Mouse (Mus musculus) adrenal gland, postnatal 36 days (tissue): ENCODE data around the gene Adamtsl5. TPM values are rescaled to one million over a fixed set of nuclear protein-coding genes. Genes with fewer than 3 reads are reported as not detected.

Source experiments
- DNase-seq, 2 experiments: peaks; one replicate each; pipeline ENCODE4 v3.0.0; 2021; ENCODE audit warnings: mixed read lengths in 1 of 2
- total RNA-seq, 2 experiments: library from RNA; stranded (reverse); gene quantifications; 2 replicates each; pipeline ENCODE4 v1.2.3; 2021

The Adamtsl5 gene
- total RNA-seq, 2 experiments from 2014 or later: 7.3 to 7.7 TPM

DNA sequence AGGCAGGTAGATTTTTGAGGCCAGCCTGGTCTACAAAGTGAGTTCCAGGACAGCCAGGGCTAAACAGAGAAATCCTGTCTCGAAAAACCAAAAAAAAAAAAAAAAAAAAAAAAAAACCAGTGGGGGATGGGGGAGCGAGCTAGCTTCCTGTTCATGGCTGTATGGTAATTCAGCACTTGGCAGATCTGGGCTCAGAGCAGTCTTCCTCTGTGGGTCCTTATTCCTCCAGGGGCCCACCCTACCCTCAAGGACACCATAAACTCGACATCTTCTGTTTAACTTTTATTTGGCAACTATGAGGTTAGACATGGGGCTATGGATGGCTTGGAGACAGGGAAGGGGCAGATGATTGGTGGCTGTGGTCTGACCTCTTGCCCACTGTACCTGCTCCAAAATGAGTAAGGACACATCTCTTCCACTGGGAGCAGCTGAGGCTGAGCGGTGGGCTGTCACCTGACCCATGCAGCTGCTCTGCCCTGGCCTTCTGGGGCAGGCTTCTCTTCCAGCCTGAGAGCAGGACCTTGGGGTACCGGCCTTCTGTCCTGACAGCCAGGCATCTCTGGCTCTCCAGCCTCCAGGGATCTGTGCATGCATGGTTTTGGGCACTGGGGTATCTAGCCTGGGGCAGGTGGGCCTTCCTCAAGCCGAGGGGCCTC, 27.1 kb downstream of the Adamtsl5 start:
- no peak for DNase-seq

DNA sequence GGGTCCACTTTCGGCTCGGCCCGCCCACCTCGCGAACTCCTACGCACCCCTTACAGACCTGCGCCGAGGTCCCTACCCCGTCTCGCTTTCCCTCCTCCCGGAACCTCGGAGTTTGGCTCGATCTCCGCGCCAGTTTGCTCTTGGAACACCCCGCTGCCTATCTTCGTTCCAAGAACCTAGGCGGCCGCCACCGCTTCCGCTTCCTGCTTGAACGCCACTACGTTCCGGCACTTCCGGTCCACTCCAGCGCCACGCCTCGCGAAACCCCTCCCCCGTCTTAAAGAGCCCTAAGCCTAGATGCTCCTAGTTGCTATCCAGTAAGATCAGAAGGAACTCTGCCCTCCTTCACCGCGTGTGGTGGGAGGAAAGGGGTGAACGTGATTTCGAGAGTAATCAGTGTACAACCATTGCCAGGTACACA, 27.9 kb downstream of the Adamtsl5 start, which contains the start of gene 2310011J03Rik:
2310011J03Rik (minus strand) TSS at position 198 of the 421 bp plus-strand sequence.
- DNase-seq: peak; percentile 94 to 96

DNA sequence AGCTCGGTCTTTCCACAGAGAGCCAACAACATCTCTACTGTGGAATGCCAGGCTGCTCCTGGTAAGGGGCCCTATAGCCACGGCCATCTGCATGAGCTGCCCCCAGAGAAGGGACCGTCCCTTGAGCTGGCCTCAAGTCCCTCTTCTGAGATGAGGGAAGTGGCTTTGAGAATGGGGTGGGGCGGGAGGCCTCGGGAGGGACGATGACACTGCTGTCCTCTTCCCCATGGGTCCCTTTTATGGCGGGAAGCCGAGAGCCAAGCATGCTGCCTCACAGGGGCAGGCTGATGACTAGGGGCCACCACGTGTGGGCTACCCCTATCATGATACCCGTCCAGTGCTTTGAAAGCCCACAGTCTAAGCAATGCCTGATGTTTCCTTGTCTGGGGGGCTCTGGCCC, 31.2 kb downstream of the Adamtsl5 start:
- no peak for DNase-seq

DNA sequence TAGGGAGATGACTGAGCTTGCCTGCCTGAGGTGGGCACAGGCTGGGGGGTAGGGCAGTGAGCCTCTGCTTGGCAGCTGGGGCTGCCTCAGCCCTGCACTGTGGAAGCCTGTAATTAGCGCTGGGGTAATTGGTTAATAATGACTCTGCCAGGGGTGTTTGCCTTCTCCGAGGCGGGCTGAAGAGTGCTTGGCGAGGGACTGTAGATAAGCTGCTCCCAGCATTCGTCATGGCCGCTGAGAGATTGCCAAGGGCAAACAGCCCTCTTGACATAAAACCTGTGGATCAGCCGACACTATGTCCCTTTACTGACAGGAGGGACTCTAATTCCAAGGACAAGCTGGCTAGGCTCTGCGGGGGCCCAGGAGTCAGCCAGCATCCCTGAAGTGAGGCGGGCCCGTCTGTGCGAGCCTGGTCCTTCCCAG, 31.8 kb downstream of the Adamtsl5 start:
- DNase-seq: no peak

DNA sequence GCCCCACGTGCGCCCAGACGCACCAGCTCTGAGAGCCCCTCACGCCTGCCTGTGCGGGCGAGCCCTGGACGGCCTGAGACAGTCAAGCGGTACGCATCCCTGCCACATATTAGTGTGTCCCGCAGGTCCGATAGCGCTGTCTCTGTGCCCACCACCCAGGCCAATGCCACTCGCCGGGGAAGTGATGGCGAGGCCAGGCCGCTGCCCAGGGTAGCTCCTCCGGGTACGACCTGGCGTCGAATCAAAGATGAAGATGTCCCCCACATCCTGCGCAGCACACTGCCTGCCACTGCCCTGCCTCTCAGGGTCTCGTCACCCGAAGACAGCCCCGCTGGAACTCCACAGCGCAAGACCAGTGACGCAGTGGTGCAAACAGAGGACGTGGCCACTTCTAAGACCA, 32.9 kb downstream of the Adamtsl5 start:
- DNase-seq: no peak

DNA sequence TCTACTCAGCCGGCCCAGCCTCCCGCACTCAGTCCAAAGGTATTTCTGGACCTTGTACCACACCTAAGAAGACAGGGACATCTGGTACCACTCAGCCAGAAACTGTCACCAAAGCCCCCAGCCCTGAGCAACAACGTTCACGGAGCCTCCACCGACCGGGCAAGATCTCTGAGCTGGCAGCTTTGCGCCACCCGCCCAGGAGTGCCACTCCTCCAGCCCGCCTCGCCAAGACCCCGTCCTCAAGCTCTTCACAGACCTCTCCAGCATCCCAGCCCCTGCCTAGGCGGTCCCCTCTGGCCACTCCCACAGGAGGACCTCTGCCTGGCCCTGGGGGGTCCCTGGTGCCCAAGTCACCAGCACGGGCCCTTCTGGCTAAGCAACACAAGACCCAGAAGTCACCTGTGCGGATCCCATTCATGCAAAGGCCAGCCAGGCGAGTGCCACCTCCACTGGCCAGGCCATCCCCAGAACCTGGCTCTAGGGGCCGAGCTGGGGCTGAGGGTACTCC, 33.7 kb downstream of the Adamtsl5 start:
- no peak for DNase-seq

DNA sequence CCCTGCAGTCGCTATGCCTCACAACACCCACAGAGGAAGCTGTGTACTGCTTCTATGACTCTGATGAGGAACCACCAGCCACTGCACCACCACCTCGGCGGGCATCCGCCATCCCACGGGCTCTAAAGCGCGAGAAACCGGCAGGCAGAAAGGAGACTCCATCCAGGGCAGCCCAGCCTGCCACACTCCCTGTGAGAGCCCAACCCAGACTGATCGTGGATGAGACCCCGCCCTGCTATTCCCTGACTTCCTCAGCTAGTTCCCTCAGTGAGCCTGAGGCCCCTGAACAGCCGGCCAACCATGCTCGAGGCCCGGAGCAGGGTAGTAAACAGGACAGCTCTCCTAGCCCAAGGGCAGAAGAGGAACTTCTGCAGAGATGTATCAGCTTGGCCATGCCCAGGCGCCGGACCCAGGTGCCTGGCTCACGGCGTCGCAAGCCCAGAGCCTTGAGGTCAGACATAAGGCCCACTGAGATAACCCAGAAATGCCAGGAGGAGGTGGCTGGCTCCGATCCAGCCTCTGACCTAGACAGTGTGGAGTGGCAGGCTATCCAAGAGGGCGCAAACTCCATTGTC, 34.5 kb downstream of the Adamtsl5 start:
- no peak for DNase-seq

DNA sequence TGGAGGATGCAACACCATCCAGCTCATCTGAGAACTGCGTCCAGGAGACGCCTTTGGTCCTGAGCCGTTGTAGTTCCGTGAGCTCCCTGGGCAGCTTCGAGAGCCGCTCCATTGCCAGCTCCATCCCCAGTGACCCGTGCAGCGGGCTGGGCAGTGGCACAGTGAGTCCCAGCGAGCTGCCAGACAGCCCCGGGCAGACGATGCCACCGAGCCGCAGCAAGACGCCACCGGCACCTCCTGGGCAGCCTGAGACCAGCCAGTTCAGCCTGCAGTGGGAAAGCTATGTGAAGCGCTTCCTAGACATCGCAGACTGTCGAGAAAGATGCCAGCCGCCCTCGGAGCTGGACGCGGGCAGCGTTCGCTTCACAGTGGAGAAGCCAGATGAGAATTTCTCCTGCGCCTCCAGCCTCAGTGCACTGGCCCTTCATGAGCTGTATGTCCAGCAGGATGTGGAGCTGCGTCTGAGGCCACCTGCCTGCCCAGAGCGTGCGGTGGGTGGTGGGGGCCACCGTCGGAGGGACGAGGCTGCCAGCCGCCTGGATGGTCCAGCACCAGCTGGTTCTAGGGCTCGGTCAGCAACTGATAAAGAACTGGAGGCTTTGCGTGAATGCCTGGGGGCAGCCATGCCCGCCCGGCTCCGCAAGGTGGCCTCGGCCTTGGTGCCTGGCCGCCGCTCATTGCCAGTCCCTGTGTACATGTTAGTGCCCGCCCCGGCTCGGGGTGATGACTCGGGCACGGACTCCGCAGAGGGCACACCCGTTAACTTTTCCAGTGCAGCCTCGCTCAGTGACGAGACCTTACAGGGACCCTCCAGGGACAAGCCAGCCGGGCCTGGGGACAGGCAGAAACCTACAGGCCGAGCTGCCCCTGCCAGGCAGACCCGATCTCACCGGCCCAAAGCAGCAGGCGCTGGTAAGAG, 35.4 kb downstream of the Adamtsl5 start:
- no peak for DNase-seq

DNA sequence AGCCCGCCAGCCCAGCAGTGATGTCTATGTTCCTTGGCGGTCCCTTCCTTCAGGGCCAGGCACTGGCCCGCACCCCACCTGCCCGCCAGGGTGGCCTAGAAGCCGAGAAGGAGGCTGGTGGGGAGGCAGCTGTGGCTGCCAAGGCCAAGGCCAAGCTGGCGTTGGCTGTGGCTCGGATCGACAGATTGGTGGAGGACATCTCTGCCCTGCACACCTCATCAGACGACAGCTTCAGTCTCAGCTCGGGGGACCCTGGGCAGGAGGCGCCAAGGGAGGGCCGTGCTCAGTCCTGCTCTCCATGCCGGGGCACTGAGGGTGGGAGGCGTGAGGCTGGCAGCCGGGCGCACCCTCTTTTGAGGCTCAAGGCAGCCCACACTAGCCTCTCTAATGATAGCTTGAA, 36.7 kb downstream of the Adamtsl5 start:
- DNase-seq: no peak

DNA sequence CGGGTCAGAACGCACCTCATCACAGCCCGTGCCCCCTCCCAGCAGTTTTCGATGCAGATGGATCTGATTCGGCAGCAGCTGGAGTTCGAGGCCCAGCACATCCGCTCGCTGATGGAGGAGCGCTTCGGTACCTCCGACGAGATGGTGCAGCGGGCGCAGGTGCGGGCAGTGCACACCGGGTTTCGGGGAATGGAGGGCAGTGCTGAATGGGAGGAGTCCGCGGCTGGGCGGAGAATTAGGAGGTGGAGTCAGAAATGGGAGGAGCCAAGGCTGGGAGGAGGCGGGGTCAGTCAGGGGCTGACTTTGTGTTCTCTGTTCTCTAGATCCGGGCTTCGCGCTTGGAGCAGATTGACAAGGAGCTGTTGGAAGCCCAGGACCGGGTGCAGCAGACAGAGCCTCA, 43.4 kb downstream of the Adamtsl5 start:
- peak in 1 of 2 experiments; percentile 48 for DNase-seq

DNA sequence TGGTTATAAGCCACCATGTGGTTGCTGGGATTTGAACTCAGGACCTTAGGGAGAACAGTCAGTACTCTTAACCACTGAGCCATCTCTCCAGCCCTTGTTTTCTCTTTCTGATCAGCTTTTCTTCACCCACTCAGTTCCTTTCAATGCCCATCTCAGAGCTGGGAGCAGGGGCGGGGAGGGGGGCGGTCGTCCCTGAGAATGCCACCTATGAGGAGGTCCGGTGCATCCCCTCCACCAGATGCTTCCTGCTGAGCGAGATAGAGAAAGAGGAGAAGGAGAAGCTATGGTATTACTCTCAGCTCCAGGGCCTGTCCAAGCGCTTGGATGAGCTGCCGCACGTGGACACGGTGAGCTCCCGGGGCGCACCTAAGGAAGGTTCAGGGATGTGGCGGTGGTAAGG, 43.8 kb downstream of the Adamtsl5 start:
- DNase-seq: no peak

DNA sequence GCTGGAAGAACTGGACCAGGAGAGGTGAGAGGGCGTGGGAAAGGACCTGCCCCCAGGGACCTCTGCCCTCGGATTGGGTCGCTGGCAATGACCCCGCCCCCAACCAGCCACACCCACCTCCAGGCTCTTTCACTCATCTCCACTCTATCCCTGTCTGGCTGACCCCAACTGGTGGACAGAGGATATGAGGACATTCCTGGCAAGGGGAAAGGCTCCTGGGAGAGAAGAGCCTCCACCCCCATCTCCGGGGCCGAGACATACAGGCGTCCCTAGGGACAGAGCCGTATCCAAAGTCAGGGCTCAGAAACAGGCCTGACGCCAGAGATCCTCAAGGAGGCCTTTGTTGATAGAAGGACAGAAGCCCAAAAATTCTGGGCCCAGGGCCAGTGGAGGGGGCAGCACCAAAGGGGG, 45.7 kb downstream of the Adamtsl5 start:
- DNase-seq: peak; percentile 55 to 83

DNA sequence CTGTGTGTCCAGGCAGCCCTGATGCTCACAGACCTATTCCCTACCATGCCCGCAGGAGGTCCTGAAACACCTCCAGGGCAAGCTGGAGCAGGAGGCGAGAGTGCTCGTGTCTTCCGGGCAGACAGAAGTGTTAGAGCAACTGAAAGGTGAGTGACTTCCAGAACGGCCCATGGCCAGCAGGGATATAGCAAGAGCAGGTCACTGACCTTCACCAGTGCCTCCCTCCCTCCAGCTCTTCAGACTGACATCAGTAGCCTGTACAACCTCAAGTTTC, 46.2 kb downstream of the Adamtsl5 start:
- DNase-seq: no peak

DNA sequence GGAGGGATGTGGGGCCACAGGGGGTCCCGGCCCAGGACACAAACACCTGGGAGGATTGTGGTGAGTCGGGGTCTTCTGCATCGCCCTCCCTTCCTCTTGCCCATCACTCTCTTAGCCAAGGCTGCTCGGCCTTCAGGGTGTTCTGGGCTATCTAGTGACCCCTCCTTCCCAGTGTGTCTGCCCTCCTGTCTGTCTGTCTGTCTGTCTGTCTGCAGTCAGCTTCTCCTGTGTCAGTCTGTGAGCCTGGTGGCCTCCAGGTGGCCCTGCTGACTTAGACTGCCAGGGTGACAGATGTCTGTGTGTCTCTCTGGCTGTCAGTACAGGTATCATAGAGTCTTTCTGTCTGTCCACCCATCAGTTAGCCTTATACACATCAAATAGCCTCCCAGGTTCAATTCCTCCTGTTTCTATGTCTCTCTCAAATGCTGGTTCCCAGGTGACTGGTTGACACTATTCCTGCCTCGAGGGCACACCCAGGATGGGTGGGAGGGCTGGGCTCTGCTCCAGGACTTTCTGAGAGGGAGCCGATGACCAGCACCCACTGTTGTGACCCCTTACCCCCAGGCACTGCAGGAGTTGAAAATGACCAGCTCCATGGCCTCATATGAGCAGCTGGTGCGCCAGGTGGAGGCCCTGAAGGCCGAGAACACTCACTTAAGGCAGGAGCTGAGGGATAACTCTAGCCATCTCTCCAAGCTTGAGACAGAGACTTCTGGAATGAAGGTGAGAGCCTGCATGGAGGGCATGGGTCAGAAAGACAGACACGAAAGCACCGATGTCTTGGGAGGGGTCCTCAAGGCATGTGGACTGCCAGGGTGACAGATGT, 46.7 kb downstream of the Adamtsl5 start:
- DNase-seq: no peak

DNA sequence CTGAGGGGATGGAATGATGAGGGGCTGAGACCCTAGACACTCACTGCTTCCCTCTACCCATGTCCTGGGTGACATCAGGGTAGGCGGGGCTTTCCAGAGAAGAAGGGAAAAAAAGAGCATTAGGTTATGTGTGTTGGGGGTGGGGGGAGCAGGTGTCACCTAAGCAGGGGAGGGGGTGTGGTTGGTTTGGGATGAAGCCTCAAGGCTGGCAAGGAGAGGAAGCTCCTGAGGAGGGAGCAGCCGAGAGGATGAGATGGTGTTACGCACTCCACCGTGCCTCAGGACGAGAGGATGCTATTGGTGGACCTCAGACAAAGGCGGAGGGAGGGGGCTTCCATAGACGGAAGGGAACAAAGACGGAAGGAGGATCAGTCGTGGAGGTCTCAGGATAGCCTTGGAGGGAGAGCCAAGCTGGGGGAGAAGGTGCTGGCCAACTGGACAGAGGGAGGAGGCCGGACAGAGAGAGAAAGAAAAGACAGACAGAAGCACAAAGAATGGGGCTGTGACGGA, 47.5 kb downstream of the Adamtsl5 start:
- no peak for DNase-seq

DNA sequence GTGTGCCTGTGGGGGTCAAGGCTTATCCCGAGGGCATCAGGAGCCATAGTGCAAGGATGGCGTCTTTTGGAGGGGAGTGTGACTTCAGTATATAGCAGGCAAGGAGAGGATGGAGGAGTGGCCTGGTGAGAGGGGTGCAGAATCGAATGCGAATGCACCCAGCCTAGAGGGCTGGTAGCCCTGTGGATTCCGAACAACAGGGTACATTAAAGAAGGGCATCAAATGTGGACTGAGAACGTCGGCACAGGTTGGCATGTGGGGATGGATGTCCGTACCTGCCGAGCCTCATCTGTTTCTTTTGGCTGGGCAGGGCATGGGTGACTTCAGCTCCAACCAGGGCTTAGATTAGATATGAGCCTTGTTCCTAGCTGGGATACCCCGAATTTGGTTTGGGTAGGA, 48.4 kb downstream of the Adamtsl5 start:
- DNase-seq: no peak

DNA sequence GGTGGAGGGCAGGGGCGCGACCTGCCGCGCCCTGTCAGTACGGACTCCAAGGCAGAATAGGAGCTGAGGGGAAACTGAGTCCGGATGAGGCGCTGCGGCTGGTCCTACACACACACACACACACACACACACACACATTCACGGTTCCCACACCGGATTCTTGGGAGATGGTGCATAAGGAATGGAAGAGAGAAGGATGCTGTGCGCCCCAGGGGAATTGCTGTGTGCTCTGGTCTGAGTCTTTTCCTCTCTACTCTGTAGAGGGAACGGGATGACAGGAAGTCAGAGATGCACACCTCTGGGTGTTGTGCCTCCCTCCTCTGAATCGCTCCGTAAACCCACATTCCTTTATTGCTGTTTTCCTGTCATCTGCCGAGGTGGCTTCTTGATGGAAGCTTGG, 48.9 kb downstream of the Adamtsl5 start:
- no peak for DNase-seq

DNA sequence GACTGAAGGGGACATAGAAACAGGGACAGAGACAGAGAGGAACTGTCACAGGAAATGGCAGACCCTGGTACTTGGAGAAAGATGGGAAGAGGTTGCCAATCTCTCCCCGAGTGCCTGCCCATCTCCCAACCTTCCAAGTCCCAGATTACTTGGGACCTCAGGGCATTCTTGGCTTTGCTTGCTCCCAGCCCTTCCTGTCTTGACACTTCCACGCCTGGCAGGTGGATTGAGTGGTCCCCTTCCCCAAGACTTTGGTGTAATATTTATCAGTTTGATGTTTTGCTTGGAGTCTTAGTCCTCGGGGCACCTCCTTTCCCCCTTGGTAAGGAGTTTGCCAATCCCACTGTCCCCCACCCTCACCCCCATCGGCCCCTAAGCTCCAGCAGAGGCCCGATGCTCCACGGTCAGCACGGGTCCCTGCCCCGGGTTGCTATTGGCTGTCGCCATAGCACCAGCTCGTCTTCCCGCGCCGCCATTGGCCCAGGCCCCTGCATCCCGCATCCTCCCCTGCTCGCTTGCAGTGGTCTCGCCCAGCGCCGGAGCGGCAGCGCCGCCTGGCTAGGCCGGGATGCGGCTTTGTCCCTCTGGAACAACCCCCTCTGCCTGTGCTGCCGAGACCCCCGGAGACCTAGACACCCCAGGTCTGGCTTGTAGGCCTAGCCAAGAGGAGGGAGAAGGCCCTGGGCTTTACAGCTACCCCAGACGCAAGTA, 49.5 kb downstream of the Adamtsl5 start:
- peak in 1 of 2 experiments; percentile 41 for DNase-seq

DNA sequence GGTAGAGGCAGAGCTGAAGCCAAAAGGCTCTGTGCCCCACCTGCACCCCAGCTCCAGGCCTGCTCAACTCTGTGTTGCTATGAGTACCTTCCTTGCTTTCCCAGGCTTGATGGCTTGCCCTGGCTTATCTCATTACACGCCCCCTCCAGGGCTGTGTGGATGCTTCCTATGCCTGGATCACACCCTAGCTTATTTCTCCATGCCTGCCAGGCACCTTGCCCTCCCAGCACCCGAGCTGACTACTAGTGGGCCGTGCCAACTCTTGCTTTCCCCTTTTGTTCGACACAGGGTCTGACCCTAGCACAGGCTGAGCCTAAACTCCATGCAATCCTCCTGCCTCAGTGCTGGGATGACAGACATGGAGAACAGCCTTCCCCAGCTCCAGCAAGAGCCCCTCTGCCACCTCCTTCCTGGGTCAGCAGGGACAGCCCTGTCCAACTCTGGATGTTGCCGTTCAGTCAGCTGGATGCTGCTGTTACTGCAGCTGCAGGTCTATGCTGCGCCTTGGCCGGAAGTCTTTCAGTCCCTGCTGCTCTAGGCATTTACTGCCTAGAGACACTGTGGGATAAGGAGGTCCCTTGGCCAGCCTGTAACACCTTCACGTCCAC, 50.6 kb downstream of the Adamtsl5 start:
- no peak for DNase-seq

DNA sequence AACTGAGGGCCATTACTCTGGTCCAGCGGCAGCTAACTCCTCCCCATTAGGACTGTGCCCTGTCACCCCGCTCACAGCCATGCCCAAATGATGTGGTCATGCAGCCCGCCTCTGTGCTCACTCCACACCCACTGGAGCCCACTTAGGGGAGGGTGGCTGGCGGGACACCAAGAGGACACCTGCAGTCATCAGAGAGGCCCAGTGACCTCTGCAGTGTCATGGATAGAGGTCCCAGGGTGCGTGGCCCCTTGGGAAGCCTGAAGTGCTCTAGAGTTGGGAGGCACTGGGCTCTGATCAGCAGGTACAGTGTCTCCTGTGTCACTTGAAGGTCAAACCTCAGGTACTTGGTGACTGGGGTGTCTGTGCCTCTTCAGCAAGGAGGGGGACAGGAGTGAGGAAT, 51.4 kb downstream of the Adamtsl5 start:
- no peak for DNase-seq
